Mouse (Mus musculus) stomach, postnatal 0 days (tissue): Measurements from ENCODE around the gene Nedd9.

Source experiments
- CTCF ChIP-seq: IDR thresholded peaks from 2 replicates; pipeline ENCODE4 v1.5.1; 2016; ENCODE audit warnings: antibody characterized with exemption, low read depth, mild to moderate bottlenecking, moderate library complexity
- EP300 ChIP-seq: optimal IDR thresholded peaks from 2 replicates; pipeline ENCODE3; 2016; ENCODE audit warnings: antibody characterized with exemption

DNA sequence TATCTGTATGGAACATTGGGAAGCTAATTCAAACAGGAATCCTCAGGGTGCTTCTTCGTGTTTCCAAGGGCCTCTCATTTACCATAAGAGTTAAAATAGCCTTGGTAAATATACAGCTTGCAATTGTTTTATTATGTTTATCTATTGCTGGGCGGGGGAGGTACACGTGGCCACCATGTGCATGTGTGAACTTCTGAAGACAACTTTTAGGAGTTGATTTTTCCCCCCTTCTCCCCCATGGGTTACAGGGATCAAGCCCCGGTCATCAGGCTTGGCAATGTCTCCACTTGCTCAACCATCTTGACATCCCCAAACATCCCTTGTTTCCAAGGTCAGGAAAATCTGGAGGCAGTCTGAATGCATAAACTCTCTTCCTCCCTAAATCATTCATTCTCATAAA lies 25.1 kb upstream of the Nedd9 start:
- TF ChIP-seq CTCF: no peak
- no peak for TF ChIP-seq EP300
